Mouse (Mus musculus) testis, adult 2 months (tissue): Measurements from ENCODE around the gene Rela.

Experiments
- CTCF ChIP-seq: fragments of 200-500 bp; IDR thresholded peaks from 2 replicates; pipeline ENCODE4 v1.5.1; 2012; ENCODE audit warnings: low read depth, mild to moderate bottlenecking, inconsistent platforms, low read length, moderate library complexity; ENCODE audit not compliant: control insufficient read depth, insufficient read depth, insufficient replicate concordance
- POLR2A ChIP-seq: fragments of 200-500 bp; IDR thresholded peaks from 2 replicates; pipeline ENCODE4 v1.6.1; 2012; ENCODE audit warnings: low read depth, mild to moderate bottlenecking, inconsistent platforms, low read length, moderate library complexity; ENCODE audit not compliant: control insufficient read depth

GRCm38 (mm10) chr19:5636036-5636570 is 1.2 kb upstream of the Rela start:
- TF ChIP-seq POLR2A, result no peak
- no peak for TF ChIP-seq CTCF
